Mouse (Mus musculus) heart, embryonic 12.5 days (tissue): Measurements from ENCODE around the gene Slc13a1. TPM values are rescaled to one million over a fixed set of nuclear protein-coding genes. Genes with fewer than 3 reads are reported as not detected.
"Not testable (repeated sequence)": the region's sequence is repeated elsewhere in the genome, so short reads cannot be mapped to it uniquely, and the experiment has no call there.

Experiments used
- ATAC-seq: fragments of 200-750 bp; cut with Nextera tagmentation; 2 replicates; pipeline ENCODE4 v1.8.0; 2017; ENCODE audit warnings: moderate TSS enrichment, moderate library complexity; ENCODE audit not compliant: insufficient number of reproducible peaks, low FRiP score
- H3K27ac ChIP-seq: fragments of 300-500 bp; sonication (generic); 2 replicates; pipeline ENCODE4 v1.5.1; 2016; ENCODE audit warnings: mild to moderate bottlenecking, moderate library complexity; ENCODE audit not compliant: poor library complexity, severe bottlenecking
- H3K27me3 ChIP-seq: fragments of 300-500 bp; sonication (generic); replicated peaks from 2 replicates; pipeline ENCODE4 v1.6.1; 2016; ENCODE audit warnings: mild to moderate bottlenecking, moderate library complexity
- H3K36me3 ChIP-seq: fragments of 300-500 bp; sonication (generic); 2 replicates; pipeline ENCODE4 v1.6.1; 2016; ENCODE audit warnings: mild to moderate bottlenecking, moderate library complexity
- H3K4me1 ChIP-seq: fragments of 300-500 bp; sonication (generic); replicated peaks from 2 replicates; pipeline ENCODE4 v1.6.1; 2016; ENCODE audit warnings: mild to moderate bottlenecking
- H3K4me2 ChIP-seq: fragments of 300-500 bp; sonication (generic); 2 replicates; pipeline ENCODE4 v1.6.1; 2016; ENCODE audit warnings: mild to moderate bottlenecking, moderate library complexity
- H3K4me3 ChIP-seq: fragments of 300-500 bp; sonication (generic); 2 replicates; pipeline ENCODE4 v1.5.1; 2016; ENCODE audit warnings: mild to moderate bottlenecking
- H3K9ac ChIP-seq: fragments of 300-500 bp; sonication (generic); 2 replicates; pipeline ENCODE4 v1.6.1; 2016; ENCODE audit warnings: mild to moderate bottlenecking, moderate library complexity
- H3K9me3 ChIP-seq: fragments of 300-500 bp; sonication (generic); replicated peaks from 2 replicates; pipeline ENCODE4 v1.6.1; 2016; ENCODE audit warnings: mild to moderate bottlenecking, moderate library complexity
- WGBS: fragments of 180-500 bp; shearing (Covaris S2); methylation state at CpG from one replicate; pipeline ENCODE4 v1.1.7; 2016; 5-methylcytosine and 5-hydroxymethylcytosine counted together
- polyA plus RNA-seq: library from polyadenylated mRNA; unstranded; fragments of >200 nt; fragmentation: Nextera tagmentation; extraction: Ambion mirVana; gene quantifications from 2 replicates; pipeline ENCODE4 v1.2.1, GENCODE M21; 2016

Slc13a1 gene
- not detected in 2 replicates for polyA plus RNA-seq

GRCm38 (mm10) chr6:24167734-24168327, at the start of gene Slc13a1:
TSS of gene Slc13a1 (minus strand) at chr6:24168092.
- H3K4me3 ChIP-seq, result no peak within 1 kb of the TSS
- H3K27ac ChIP-seq, result no peak within 1 kb of the TSS
- H3K4me2 ChIP-seq, result no peak within 1 kb of the TSS
- ATAC-seq, result no peak
- 77% methylated on average over 5 of the region's 5 CpGs for WGBS
- no peaks in the 10 kb centered on the region for H3K36me3 ChIP-seq
- no peaks in the 10 kb centered on the region for H3K9me3 ChIP-seq
- no peaks in the 10 kb centered on the region for H3K27me3 ChIP-seq
- H3K9ac ChIP-seq, result no peak within 1 kb of the TSS
- H3K4me1 ChIP-seq, result no peaks in the 10 kb centered on the region

- no peaks in the 10 kb centered on the region for H3K4me1 ChIP-seq
- H3K27ac ChIP-seq, result no peak overlapping the region
- 59% methylated on average over 3 of the region's 3 CpGs for WGBS
- H3K4me3 ChIP-seq, result no peak overlapping the region
- H3K9ac ChIP-seq, result no peak overlapping the region
- H3K4me2 ChIP-seq, result no peak overlapping the region
- no peak for ATAC-seq
- H3K9me3 ChIP-seq, result no peaks in the 10 kb centered on the region
- no peaks in the 10 kb centered on the region for H3K36me3 ChIP-seq
- no peaks in the 10 kb centered on the region for H3K27me3 ChIP-seq
Observed at GRCm38 (mm10) chr6:24207866-24208265, 40.0 kb upstream of the Slc13a1 start.

DNA sequence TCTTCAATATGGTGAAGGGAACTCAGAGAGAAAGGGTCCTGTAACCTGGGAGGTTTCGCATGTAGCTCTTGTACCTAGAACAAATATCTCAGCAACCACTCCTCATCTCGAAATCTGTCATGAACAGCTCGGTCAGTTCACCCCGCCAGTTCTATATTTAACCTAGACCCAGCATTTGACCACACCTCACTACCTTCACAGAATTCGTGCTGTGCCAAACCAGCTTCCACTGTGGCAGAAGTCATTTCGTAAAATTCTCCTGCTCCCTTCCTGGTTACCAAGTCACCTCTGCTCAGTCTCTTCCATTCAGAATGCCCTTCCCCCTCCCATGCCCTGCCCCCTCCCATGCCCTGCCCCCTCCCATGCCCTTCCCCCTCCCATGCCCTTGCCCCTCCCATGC, 34.3 kb upstream of the Slc13a1 start:
- Histone ChIP-seq H3K4me3 (no peak overlapping the region), H3K27ac (no peak overlapping the region), H3K4me1 (no peaks in the 10 kb centered on the region), H3K9ac (no peak overlapping the region), H3K27me3 (no peaks in the 10 kb centered on the region), H3K4me2 (no peak overlapping the region), H3K36me3 (no peaks in the 10 kb centered on the region), H3K9me3 (no peaks in the 10 kb centered on the region)
- WGBS, result 69% methylated on average over 6 of the region's 6 CpGs
- no peak for ATAC-seq

GRCm38 (mm10) chr6:24200644-24201484, 33.0 kb upstream of the Slc13a1 start:
- H3K27me3 ChIP-seq, result no peaks in the 10 kb centered on the region
- no peaks in the 10 kb centered on the region for H3K9me3 ChIP-seq
- no peak overlapping the region for H3K9ac ChIP-seq
- no peak for ATAC-seq
- H3K4me3 ChIP-seq, result no peak overlapping the region
- no peaks in the 10 kb centered on the region for H3K36me3 ChIP-seq
- WGBS, result 76% methylated on average over 12 of the region's 12 CpGs
- no peak overlapping the region for H3K4me2 ChIP-seq
- H3K27ac ChIP-seq, result no peak overlapping the region
- H3K4me1 ChIP-seq, result no peaks in the 10 kb centered on the region

- H3K9me3 ChIP-seq, H3K4me3 ChIP-seq, H3K4me2 ChIP-seq, H3K27ac ChIP-seq, H3K9ac ChIP-seq, ATAC-seq, H3K36me3 ChIP-seq, H3K27me3 ChIP-seq, H3K4me1 ChIP-seq: not testable (repeated sequence)
- WGBS, result 80% methylated on average over 10 of the region's 10 CpGs
Observed at GRCm38 (mm10) chr6:24197501-24198195, 29.8 kb upstream of the Slc13a1 start.

GRCm38 (mm10) chr6:24196406-24196805, 28.5 kb upstream of the Slc13a1 start:
- H3K27ac ChIP-seq, H3K9ac ChIP-seq, H3K9me3 ChIP-seq, H3K4me2 ChIP-seq, ATAC-seq, H3K4me3 ChIP-seq, H3K27me3 ChIP-seq, H3K4me1 ChIP-seq, H3K36me3 ChIP-seq: not testable (repeated sequence)
- 61% methylated on average over 5 of the region's 5 CpGs for WGBS

DNA sequence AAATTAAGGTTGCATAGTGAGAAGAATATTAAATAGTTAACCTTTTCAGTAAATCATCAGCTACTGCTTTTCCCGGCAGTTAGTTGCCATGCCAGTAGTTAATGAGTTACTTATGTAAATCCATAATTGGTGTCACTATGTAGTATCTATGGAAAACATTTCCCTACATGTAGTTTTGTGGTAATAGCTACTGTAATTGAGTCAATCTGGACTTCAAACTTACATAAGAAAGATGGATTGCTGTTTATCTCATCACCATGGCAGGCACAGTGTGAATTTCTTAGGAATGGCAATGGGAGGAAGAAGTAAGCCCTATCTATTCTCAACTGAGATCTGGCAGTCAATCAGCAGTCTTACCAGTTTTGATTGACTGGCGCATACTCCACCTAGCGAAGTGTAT, 15.5 kb upstream of the Slc13a1 start:
- Histone ChIP-seq H3K9me3 (no peaks in the 10 kb centered on the region), H3K36me3 (no peaks in the 10 kb centered on the region), H3K4me1 (no peaks in the 10 kb centered on the region), H3K27me3 (no peaks in the 10 kb centered on the region), H3K4me3 (no peak overlapping the region), H3K27ac (no peak overlapping the region), H3K9ac (no peak overlapping the region), H3K4me2 (no peak overlapping the region)
- ATAC-seq, result no peak
- 86% methylated on average over 3 of the region's 3 CpGs for WGBS

- H3K27me3 ChIP-seq, result no peaks in the 10 kb centered on the region
- no peak overlapping the region for H3K27ac ChIP-seq
- no peaks in the 10 kb centered on the region for H3K9me3 ChIP-seq
- no peak overlapping the region for H3K9ac ChIP-seq
- H3K4me3 ChIP-seq, result no peak overlapping the region
- H3K36me3 ChIP-seq, result no peaks in the 10 kb centered on the region
- no peaks in the 10 kb centered on the region for H3K4me1 ChIP-seq
- 80% methylated on average over 3 of the region's 3 CpGs for WGBS
- ATAC-seq, result no peak
- no peak overlapping the region for H3K4me2 ChIP-seq
Observed at GRCm38 (mm10) chr6:24175393-24175792, 7.5 kb upstream of the Slc13a1 start.

DNA sequence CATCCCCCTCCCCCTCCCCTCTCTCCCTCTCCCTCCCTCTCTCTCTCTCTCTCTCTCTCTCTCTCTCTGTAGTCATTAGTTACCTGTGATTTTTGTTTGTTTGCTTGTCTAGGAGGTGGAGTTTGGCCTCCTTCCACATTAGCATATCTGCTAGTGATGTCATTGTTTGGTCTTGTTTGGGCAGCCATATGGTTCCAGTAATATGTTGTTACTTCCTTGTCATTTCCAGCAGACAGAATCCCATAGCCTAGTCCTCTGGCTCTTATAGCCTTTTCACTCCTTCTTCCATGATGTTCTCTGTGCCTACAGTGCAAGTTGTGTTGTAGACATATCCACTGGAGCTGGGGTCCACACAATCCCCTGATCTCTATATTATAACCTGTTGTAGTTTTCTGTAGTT, 6.1 kb upstream of the Slc13a1 start:
- H3K36me3 ChIP-seq, result no peaks in the 10 kb centered on the region
- no peaks in the 10 kb centered on the region for H3K9me3 ChIP-seq
- no peak overlapping the region for H3K27ac ChIP-seq
- H3K4me3 ChIP-seq, result no peak overlapping the region
- H3K9ac ChIP-seq, result no peak overlapping the region
- no peaks in the 10 kb centered on the region for H3K4me1 ChIP-seq
- no peak overlapping the region for H3K4me2 ChIP-seq
- no peaks in the 10 kb centered on the region for H3K27me3 ChIP-seq
- no peak for ATAC-seq

DNA sequence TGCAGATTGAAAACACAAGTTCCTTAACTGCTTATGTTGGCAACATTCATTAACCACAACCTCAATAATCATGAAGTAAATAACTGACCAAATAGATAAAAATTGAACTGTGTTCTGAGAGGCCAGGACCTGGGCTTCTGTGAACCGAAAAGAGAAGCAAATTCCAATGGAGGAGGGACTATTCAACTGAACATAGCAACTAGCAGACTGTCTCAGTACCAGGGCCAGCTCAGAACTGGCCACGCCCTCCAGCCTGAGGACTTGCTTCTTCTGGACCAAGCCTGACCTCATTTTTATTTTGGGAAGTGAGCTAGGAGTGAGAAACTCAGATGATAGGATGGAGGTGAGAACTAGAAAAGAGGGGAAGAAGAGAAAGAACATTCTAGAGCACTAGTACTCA, 4.8 kb upstream of the Slc13a1 start:
- Histone ChIP-seq H3K27me3 (no peaks in the 10 kb centered on the region), H3K9ac (no peak overlapping the region), H3K36me3 (no peaks in the 10 kb centered on the region), H3K9me3 (no peaks in the 10 kb centered on the region), H3K4me2 (no peak overlapping the region), H3K27ac (no peak overlapping the region), H3K4me1 (no peaks in the 10 kb centered on the region), H3K4me3 (no peak overlapping the region)
- 49% methylated on average over 2 of the region's 2 CpGs for WGBS
- ATAC-seq, result no peak

- no peak overlapping the region for H3K4me2 ChIP-seq
- no peak overlapping the region for H3K4me3 ChIP-seq
- no peak overlapping the region for H3K27ac ChIP-seq
- no peaks in the 10 kb centered on the region for H3K4me1 ChIP-seq
- H3K36me3 ChIP-seq, result no peaks in the 10 kb centered on the region
- no peak for ATAC-seq
- H3K9me3 ChIP-seq, result no peaks in the 10 kb centered on the region
- no peak overlapping the region for H3K9ac ChIP-seq
- 78% methylated on average over 6 of the region's 6 CpGs for WGBS
- H3K27me3 ChIP-seq, result no peaks in the 10 kb centered on the region
Observed at GRCm38 (mm10) chr6:24166772-24167171, 1.1 kb downstream of the Slc13a1 start.
